Mouse (Mus musculus) A20 (cell line): ENCODE data around the gene Ly9.

Source experiments
- DNase-seq: peaks from one replicate; pipeline ENCODE4 v3.0.0-alpha.2; 2011; ENCODE audit warnings: low read depth, low spot score

Ly9 gene

DNA sequence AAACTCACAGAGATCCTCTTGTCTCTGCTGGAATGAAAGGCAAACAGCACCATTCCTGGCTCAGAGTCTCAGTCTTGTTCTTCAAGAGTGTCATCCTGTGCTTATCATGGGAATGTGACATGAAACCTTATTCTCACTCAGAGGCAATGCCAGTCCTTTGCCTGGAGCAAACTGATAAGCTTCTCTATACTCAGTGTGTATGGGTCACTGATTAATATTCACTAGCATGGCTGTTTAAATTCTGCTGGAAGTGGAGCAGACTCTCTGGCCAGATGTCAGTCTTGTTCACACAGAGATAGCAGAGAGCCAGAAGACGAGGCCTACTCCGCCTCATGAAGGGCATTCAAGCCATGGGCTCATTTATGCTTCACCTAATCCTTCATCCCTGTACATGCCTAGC is 22.6 kb downstream of the Ly9 start:
- DNase-seq: no peak

DNA sequence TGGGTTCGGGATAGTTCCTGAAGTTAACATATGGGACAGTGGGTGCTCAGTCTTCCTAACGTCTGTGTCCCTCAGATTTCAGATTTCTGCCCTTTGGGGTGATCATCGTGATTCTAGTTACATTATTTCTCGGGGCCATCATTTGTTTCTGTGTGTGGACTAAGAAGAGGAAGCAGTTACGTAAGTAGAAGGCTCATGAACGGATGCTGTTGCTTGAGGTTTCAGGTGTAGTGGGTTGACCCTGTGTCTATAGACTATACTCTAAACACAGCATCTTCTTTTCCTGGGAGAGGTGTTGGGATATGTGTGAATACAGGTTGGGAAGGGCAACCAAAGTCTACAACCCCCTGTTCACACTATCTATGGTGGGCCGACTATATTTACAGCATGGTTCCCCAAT is 30.0 kb downstream of the Ly9 start:
- no peak for DNase-seq

DNA sequence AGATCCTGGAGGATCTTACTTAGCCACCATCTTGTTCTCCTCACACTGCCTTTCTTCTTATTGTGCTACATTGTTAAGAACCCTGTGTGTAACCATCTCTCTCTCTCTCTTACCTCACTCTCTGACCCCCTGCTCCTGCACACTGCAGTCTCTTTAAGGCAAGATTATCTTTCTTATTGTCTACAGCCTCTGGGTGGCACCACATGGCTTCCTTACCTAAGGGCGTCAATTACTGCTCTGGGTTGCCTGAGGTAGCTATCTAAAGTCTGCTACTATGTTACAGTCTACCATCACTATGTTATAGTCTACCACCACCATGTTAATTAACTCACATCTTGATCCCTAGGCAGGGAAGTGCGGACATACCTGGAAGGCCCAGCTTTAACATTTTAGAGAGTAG is 38.8 kb downstream of the Ly9 start:
- DNase-seq: peak; percentile 81

DNA sequence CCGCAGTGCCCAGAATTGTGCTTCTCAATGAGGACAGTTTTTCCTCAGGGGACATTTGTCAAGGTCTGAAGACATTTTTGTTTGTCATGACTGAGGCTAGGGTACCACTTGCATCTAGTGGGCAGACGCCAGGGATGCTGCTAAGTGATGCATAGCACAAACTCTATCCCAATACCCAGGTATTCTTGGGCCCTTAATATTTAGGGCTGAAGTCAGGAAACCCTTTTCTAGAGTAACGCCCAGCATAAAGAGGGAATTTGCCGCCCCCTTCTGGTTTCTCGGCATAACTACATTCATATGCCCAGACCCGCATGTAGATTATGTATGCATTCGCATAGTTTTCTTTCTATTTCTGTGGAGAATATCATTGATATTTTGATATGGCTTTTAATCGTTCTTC is 40.4 kb downstream of the Ly9 start:
- DNase-seq: peak; percentile 89

DNA sequence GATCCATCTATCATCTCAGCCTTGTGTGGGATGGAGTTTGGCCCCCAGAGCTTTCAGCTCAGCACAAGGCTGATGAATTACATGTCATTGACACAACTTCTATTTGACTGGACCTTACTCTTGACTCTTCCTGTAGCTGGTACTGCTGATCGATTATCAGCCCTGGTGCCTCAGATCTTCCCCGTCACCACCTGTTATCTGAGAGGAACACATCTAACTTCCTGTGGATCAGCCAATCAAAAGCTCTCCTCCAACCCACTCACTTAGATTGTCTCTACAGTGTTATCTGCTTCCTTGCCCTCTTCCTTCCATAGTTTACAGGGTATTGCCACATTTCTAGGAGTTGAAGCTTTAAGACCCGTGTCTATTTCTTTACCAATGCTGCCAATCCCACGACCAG is 41.3 kb downstream of the Ly9 start:
- DNase-seq: no peak

DNA sequence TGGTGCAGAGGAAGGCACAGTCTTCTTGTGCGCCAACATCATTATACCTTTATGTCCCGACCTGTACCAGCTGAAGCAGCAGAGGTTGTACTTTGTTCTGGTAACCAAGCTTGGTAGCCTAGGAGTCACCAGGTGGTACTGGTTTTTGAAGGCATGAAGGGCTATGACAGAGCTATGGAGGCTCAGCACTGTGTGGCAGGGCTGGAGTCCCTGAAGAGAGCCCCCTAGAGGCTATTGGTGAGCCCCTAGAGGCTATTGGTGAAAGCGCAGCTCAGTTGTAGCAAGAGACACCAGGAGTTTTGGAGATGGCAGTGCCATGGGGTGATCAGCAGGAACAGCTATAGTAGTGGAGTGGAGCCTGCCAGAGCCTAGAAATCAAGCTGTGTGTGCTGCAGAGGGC is 43.0 kb downstream of the Ly9 start:
- DNase-seq: peak; percentile 92

DNA sequence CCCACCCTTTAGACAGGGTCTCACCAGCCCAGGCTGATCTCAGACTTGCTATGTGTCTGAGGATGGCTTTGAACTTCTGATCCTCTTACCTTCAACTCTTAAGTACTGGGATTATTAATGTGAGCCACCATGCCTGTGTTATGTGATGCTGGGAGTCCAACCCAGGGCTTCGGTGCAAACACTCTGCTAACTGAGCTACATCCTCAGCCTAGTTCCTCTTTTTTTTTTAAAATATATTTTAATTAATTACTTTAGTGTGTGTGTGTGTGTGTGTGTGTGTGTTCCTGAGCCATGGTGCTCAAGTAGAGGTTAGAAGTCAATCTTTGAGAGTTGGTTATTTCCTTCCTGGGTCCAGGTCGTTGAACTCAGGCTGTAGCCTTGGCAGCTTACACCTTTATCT is 44.2 kb downstream of the Ly9 start:
- DNase-seq: peak; percentile 70

DNA sequence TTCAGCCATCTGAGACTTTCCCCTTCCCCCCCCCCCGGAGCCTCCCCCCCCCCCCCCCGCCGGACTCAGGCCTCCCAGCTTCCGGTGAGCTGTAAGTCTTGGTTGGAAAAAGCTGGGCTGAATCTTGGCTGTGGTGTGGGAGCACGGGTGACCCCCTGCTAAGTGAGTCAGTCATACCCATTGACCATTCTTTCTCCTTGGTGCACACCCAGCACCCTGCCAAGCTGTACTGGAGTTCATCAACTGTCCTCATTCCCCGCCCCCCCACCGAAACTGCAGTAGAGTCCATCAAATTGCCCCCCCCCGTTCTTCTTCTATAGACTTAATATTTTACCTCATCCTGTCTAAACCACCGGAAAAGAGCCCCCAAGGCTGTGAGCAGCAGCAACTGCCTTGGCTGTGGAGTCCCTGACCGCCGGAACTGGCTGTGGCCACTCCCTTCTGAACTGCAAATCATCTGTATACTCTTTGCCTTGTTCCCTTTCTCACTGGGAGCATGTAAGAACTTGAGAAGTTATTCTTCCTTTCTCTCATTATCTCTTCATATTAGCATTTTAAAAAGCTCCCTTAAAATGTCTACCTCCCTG is 45.5 kb downstream of the Ly9 start:
- DNase-seq: no peak

DNA sequence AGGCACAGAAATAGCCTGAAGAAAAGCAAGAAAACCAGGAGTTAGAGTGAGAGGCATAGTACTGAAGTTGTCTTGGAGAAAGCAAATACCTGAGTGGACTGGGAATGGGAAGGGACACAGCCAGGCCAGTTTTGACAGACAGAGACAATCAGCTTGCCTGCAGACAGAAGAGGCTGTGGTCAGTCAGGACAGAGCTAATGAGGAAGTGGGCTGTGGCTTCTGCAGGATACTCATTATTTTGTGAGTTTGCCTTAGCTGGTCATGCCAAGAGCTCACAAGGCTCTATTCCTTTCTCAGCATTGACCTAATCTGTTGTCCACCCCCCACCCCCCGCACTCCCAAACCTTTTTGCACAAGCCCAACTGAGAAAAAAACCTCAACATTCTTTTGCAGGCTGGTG is 46.0 kb downstream of the Ly9 start:
- DNase-seq: peak; percentile 51

DNA sequence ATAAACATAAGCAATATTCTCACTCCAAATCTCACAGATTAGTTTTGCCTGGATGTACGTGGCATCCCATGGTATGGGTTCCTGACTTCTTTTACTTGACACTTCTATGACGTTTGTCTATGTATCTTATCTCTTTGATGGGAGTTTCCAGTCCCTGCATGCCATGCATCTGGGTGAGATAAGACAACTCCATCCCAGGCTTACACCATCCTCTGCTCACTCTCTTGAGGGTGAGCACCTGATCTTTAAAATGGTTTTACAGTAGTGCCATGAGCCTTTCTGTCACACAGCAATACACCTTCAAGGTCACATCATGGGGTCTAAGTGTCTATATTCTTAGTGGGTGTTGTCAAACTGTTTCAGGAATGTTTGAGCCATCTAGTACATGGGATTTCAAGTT is 46.9 kb downstream of the Ly9 start:
- DNase-seq: no peak

DNA sequence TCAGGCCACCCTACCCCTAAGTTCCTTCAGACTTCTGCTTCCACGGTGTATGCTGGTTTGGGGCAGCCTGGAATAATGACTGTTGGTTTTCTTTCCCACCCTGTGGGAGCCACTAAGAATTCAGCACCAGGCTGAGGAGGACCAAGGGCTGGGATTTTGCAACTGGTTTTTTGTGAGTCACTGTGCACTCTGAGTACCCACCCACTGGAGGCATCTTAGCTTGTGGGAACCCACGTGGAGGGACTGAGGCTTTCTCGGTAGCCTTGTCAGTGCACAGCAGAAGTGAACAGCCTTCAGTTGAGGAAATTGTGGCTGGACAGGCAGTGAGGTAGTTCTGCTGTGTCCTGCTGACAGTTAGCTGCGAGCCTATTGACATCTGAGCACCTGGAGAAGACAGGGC is 48.3 kb downstream of the Ly9 start, which contains the start of gene Cd244a:
Cd244a (plus strand) TSS at position 296 of the 400 bp plus-strand sequence.
- DNase-seq: no peak

DNA sequence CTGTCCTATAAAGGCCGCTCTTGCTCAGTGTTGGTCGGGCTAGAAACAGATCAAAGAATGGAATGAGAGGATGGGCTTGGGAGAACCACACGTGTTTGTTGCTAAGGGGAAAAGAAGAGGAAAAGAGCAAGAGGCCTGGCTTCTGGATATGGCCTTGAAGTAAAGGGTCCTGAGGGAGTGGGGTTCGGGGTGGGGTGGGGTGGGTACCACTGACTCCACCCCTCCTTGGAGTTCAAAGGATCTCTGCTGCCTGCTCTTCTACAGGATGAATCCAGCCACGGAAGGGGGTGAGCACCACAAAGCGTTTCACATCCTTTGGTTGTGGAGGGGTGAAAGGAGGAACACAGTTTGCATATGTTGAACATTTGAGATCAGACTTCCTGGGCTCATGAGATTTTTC is 48.8 kb downstream of the Ly9 start:
- DNase-seq: no peak

DNA sequence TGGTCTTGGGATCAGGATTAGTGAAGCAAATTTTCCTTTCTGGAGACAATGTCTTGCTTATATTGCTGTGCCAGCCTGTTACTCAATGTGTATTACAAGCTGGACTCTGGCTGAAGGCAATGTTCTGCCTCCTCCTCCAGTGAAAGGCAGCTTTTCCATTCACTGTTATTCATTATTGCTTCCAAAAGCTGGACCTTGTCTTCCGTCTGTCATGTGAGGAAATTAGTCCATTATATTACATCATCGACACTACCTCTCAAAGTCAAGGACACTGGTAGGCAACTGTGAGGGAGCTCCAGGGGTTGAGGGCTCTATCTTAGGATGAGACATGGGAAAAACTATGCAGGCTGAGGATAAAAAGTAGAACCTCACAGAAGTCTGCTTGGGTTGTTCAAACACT is 50.8 kb downstream of the Ly9 start:
- DNase-seq: no peak

DNA sequence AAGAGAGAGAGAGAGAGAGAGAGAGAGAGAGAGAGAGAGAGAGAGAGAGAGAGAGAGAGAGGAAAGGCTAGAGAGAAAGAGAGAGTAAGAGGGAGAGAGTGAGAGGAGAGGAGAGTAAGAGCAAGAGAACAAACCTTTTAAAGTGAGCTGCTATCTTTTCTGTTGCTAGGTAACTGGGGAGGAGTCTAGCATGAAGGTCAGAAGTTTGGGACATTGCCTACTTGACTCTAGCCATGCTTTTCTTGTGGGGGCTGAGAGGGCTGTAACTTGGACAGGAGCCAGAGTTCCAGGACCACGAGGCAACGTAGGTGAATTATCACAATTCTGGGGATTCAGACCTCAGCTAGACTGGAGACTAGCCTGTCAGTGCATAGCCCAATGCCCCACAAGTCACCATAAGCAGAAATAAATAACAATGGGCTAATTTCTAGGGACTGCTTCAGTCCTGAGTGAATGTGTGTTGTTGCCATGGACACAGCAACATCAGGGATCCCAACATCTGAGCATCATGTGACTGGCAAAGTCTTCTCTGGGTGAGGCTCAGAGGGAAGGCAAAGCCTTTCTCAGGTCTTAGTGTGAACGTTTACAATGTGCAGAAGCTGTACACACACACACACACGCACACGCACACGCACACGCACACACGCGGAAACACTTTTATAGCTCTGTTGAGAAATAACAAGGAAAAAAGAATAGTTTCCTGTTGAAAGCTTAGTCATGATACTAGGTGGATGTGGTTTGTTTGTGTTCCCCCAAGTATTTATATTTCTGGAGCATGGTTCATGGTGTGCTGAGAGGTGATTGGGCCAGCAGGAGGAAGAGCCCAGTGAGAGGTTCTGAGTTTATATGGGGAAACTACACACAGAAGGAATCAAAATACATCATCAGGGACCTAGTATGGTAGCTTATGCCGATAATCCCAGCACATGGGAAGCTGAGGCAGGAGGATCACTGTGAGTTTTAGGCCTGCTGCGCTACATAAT is 53.6 kb downstream of the Ly9 start:
- peak; percentile 76 for DNase-seq

DNA sequence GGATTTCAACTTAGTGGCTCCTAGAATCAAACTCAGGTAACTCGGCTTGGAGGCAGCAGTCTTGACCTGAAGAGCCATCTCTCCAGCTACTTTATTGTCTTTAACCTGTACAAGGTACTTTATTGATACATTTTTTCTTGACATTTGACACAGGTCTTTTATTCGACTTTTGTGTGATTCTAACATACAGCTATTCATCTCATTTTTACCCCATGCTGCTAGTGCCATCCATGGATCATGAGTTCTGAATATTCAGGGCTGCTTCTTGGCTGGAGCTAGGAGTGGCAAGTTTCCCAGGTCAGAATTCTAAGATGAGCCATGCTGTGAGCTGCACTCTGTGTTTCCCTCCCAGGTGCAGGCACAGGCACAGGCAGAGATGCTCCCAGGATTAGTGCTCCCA is 55.0 kb downstream of the Ly9 start:
- DNase-seq: peak; percentile 76

DNA sequence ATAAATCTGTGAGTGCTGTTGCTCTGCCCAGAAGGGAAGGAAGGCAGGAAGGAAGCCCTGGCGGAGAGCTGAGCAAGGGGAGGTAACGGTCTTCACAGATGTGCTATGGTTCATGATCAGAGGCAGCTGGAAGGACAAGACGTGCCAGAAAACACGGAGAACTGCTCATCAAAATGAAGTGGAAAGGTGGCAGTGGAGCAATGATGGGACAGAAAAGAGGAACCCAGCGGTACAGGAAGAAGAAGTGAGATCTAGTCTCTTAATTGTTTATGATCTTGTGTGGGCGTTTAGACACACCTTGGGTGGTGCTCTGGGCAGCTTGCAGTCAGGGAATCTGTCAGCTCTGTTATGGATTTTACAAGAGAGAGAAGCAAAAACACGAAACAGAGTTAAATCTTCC is 55.9 kb downstream of the Ly9 start:
- DNase-seq: peak; percentile 98

DNA sequence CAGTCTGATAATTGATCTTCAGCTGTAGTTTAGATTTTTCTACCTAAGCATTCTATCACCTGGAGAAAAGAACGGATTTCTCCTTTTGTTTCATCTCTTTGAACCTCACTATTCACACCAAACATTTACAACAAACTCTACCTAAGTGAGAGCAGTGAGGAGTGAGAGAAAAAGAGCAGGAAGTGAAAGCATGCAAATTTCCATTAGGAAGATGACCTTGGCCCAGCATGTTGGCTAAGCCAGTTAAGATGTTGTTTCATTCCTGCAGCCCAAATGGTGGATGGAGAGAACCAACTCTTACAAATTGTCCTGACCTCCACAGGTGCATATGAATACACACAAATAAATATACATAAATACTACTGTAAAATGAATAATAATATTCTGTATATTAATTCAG is 66.5 kb downstream of the Ly9 start:
- peak; percentile 77 for DNase-seq
